Comparison of ENCODE assay signal across 24 mouse cellular contexts in genomic region chr3:14783198-14783597, GRCm38 (mm10). TPM values are rescaled to one million over a fixed set of nuclear protein-coding genes. Genes with fewer than 3 reads are reported as not detected.
"Had no signal": no experiment of that assay in that cellular context is flagged by ENCODE, and none has a peak within 500 bp of the region (broad histone marks: within the 10 kb centered on the region; RNA-seq: fewer than 3 reads in every experiment).

No protein-coding gene starts in this region.

RNA-seq across cellular contexts. Expression of gene Car1, which starts 25.0 kb away (rescaled TPM):
- total RNA-seq: heart, postnatal 10 days; heart, postnatal 14 days; heart, postnatal 25 days; heart, postnatal 36 days; heart, postnatal 4 days; hindbrain, postnatal 0 days; layer of hippocampus, adult 18-20 months; layer of hippocampus, adult 2 months; layer of hippocampus, adult 8-10 months; layer of hippocampus, postnatal 10 days; layer of hippocampus, postnatal 14 days; layer of hippocampus, postnatal 25 days; layer of hippocampus, postnatal 36 days had no signal
- polyA plus RNA-seq: heart, embryonic 16.5 days; hindbrain, embryonic 10.5 days; hindbrain, embryonic 11.5 days; hindbrain, embryonic 13.5 days; hindbrain, embryonic 14.5 days; hindbrain, embryonic 15.5 days; hindbrain, embryonic 16.5 days; inflammation-experienced regulatory T-cells, adult 6 months; intestine, embryonic 14.5 days; kidney, embryonic 14.5 days; kidney, embryonic 16.5 days had no signal
